Mouse (Mus musculus): ENCODE results near the gene Foxs1.

Foxs1 gene

GRCm38 (mm10) chr2:152928219-152928987, 4.6 kb downstream of the Foxs1 start:
- in situ Hi-C loops (cut with MboI, MseI), result no loop called here

- in situ Hi-C loops (cut with MboI, MseI), result no loop called here
These were observed 5.6 kb downstream of the Foxs1 start for GRCm38 (mm10) chr2:152927371-152927770.

- in situ Hi-C loops (cut with MboI, MseI), result no loop called here
These were observed 6.1 kb downstream of the Foxs1 start for GRCm38 (mm10) chr2:152926896-152927295.

GRCm38 (mm10) chr2:152925189-152925872, 7.7 kb downstream of the Foxs1 start:
- in situ Hi-C loops (cut with MboI, MseI), result no loop called here

- in situ Hi-C loops (cut with MboI, MseI), result no loop called here
These were observed 8.5 kb downstream of the Foxs1 start for GRCm38 (mm10) chr2:152924543-152924942.

DNA sequence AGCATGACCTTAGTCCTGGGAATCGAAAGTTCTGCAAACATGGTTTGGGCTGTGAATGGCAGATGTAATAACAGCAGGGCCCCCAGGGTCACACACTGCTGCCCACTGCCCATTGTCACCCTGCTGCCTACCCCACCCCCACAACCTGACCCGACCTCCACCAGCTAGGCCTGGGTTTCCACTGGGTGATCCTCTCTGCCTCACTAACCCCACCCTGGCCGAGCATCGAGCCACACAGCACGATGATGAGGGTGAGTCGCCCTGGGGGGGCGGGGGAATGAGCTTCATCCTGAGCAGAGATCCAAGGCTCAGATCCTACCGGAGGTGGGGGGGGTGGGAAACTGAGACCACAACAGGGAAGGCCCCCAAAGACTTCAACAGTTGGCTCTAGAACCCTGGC, 8.9 kb downstream of the Foxs1 start:
- in situ Hi-C loops (cut with MboI, MseI), result no loop called here

GRCm38 (mm10) chr2:152923621-152924020, 9.4 kb downstream of the Foxs1 start:
- in situ Hi-C loops (cut with MboI, MseI), result no loop called here

DNA sequence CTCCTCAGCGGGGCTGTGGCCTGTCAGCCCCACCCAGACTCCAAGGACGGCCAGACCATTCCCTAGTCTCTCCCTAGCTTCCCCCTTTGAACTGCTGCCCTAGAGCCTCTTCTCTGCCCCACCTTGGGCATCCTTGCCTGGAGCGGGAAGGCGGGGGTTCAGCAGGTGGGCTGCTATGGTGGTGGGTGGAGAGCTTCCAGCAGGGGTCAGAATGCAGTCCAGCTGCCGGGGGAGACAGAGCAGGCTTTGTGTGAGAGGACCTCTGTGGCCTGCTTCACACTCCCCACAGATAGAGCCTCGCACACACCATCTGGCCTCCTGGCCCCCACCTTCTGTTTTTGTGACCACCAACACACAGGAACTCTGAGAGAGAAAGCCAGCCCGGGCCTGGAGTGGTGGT, 10.6 kb downstream of the Foxs1 start:
- in situ Hi-C loops (cut with MboI, MseI), result no loop called here

GRCm38 (mm10) chr2:152917671-152918070, 15.3 kb downstream of the Foxs1 start:
- in situ Hi-C loops (cut with MboI, MseI), result loop anchor here (5.0 kb wide), 2 partner anchors 105 to 225 kb away; no protein-coding TSS in a partner anchor

DNA sequence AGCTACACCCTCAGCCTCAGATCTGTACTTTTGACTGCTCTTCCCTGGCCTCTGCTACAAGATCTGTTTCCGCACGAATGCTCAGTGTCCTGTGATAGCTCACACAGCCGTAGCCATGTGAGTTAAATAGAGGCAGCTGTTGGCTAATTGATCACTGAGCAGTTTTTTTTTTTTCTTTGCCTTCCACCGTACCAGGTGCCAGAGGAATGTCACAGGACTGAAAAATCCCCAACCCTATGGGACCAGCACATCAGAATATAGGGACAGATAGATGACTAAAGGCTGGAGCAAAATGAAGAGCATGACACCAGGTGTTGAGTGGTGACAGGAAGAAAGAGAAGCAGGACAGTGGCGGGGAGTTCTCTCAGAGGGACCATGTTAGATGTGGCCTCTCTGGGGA, 16.9 kb downstream of the Foxs1 start:
- in situ Hi-C loops (cut with MboI, MseI), result loop anchor here (5.0 kb wide), 2 partner anchors 106 to 226 kb away; no protein-coding TSS in a partner anchor

- in situ Hi-C loops (cut with MboI, MseI), result loop anchor here (5.0 kb wide), 2 partner anchors 107 to 227 kb away; no protein-coding TSS in a partner anchor
These were observed 17.6 kb downstream of the Foxs1 start for GRCm38 (mm10) chr2:152915453-152915852.

DNA sequence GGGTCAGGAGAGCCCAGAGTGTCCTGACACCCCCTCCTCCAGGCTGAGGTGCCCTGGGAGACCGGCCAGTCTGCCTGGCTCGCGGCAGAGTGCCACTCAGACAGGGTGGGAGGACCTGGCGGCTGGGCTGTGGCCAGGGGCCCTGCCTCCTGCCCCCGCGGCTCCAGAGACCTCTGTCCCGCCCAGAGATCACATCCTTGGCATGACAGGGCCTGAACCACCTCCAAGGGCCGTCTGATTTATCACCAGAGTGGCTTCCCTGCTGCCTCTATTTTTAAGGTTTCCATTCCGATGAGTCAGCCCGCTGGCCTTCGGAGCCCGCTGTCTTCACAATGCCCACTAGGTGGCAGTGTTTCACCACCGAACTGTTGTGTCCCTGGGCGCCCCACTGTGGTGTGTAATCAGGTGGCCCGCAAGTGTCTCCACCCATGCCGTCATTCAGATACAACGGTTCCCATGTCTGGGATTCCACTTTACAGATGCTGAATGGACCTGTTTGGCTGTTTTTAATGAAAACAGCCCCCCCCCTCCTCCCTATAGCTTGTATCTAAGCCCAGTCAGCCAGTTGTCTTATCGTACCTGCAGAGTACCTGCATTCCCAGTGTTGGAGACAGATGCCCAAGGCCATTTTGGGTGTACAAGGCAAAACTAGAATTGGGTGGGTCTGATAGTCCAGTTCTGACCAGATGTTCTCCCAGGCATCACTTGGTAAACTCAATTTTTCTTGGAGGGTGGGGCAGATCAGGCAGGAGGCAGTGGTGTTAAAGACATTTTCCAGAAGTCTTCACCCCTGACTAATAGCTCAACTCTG, 18.5 kb downstream of the Foxs1 start:
- in situ Hi-C loops (cut with MboI, MseI), result loop anchor here (5.0 kb wide), 2 partner anchors 108 to 228 kb away; no protein-coding TSS in a partner anchor

DNA sequence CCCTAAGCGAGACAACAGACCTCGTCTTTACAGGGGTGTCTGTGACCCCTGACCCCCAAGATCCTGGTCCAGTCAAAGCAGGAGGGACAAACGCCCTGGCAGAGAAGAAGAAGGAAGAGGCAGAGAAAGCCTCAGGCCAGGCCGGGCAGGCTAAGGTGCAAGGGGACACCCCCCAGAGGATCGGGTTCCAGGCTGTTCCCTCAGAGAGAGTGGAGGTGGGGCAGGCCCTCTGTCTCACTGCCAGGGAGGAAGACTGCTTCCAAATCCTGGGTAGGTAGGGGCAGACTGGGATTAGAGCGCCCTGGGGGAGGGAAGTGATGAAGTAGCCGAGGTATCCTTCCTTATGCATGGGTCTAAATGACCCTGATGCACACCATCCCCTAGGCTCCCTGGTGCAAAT, 19.5 kb downstream of the Foxs1 start:
- in situ Hi-C loops (cut with MboI, MseI), result no loop called here

- in situ Hi-C loops (cut with MboI, MseI), result no loop called here
These were observed 21.6 kb downstream of the Foxs1 start for GRCm38 (mm10) chr2:152911432-152911831.

DNA sequence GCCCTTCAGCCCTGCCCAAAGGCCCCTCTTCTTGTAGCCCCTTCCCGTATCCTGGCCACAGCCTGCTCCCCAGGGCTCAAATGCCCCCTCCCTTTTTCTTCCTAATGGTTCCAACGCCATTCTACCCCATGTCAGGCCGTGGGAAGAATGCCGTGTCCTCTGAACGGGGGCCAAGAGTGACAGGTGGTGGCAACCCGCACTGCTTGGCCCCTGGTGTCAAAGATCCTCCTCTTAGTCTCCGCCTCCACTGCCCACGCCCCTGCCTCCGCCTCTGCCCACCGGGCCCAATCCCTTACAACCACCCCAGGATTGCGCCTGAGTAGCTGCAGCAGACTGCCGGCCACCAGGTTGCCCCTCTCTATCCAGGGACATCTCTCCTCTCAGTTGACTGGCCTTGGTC, 22.0 kb downstream of the Foxs1 start, which contains the start of gene Mylk2:
Gene Mylk2 (plus strand): TSS at position 322 of the 400 bp plus-strand sequence.
- in situ Hi-C loops (cut with MboI, MseI), result no loop called here

GRCm38 (mm10) chr2:152909848-152910247, 23.2 kb downstream of the Foxs1 start:
- in situ Hi-C loops (cut with MboI, MseI), result no loop called here

DNA sequence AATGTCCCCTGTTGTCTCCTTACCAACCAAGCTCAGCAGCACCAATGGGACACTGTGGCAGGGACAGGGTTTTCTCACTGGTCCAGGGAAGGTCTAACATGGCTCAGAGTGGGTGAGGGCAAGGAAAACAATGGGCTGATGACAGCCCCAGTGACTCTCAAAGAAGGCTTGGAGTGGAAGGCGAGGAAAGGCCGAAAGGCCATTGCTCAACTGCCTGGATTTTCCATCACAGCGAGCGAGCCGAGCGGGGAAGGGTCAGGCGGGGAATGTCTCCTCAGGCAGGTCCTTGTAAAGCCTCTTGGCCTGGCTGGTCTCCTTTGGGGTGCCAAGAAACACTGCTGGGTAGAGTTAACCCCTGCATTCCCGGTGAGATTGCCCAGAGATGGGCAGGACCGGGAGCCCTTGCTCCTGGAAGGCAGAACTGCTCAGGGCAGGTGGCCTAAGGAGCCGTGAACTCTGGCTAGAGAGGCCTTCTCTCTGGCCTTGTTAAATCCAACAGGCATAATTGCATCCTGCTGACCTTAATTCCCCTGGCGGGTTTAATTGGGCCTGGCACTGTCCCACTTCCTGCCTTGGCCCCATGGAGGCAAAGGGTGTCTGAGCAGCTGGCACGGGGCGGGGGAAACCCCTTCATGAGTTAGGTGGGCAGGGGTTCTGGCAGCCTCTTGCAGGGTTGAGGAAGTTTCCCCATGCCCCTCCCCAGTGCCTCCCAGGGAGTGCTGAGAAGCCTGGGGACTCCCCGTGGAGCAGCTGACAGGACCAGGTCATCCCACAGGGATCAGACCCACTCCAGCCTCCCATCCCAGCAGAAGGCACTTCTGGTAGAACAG, 25.7 kb downstream of the Foxs1 start:
- in situ Hi-C loops (cut with MboI, MseI), result no loop called here

- in situ Hi-C loops (cut with MboI, MseI), result no loop called here
These were observed 26.6 kb downstream of the Foxs1 start for GRCm38 (mm10) chr2:152906274-152907037.

DNA sequence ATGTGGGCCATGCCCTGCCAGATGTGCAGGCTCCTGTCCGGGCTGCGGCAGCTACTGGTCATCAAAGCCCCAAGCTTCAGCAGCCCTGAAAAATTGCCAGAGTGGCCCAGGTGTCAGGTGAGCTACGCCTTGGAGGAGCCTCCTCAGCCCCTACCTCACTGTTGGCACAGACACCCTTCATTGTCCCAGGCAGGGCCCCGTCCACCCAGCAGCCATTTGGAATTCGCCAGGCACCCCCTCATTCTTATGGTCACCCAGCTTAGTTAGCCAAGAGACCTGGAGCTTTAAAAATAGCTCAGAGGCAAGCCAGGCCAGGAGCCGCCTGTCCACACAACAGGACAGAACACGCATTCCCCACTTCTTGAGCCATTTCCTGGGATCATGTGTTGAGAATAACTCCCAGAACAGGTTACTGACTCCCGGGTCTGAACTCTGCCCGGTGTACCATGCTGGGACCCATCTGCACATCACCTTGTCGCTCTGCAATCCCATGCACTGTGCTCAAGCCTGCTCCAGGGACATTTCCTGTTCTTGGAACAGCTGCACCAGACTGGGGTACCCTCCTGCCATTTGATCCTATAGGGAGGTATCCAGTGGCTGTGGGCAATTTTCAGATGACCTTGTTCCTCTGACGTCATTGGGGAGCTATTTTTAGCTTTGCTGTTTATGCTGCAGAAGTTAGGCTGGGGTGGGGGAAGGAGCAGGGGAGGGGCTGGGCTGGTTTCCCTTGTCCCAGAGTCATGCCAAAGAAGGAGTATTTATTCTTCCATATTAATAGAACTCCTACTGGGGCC, 27.8 kb downstream of the Foxs1 start:
- in situ Hi-C loops (cut with MboI, MseI), result no loop called here
